Mouse (Mus musculus): ENCODE measurements around the gene Paqr7.

DNA sequence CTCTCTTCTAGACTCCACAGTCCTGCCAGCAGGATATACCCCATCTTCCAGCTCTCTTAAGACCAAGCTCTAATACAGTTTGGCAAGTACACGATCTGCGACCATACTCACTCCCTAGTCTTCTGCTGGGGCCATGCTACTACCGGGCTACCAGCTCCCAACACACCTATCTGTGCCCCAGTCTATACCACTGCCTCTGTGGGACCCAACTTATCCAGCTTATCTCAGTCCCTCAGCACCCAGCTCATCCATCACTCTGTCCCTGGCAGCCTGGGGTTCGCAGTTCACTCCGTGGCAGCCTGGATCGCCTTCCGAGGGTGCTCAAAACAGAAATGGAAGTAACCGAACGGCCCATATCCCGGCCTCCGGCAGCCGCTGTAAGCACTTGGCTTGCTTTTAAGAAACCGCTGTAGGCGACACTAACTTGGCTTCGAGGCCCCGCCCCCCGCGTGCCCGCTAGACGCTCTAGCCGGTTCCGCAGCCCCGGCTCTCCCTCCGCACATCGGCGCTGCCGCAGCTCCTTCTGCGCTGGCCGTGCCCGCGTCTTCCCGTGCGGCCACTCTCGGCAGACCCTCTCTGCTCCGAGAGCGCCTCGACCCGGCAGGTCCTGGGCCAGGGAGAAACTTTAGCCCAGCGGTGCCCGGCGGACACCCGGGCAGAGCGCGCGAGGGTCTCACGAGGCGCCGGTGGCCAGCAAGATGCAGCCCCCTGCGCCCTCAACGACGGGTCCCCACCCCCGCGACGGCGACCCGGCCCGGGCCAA, 37.8 kb downstream of the Paqr7 start:
- no peak for TF ChIP-seq CTCF (IDR thresholded peaks at IDR 0.05; ENCODE audit: insufficient read depth, low read length)
- TF ChIP-seq POLR2A (IDR thresholded peaks at IDR 0.05; ENCODE audit: borderline replicate concordance, extremely low read depth, low read depth, low read length): peak; percentile 35; the same call in 1 of the 2 replicates

Data from lung, adult 2 months (tissue).